Mouse (Mus musculus): ENCODE data around the gene Gm37240.

DNA sequence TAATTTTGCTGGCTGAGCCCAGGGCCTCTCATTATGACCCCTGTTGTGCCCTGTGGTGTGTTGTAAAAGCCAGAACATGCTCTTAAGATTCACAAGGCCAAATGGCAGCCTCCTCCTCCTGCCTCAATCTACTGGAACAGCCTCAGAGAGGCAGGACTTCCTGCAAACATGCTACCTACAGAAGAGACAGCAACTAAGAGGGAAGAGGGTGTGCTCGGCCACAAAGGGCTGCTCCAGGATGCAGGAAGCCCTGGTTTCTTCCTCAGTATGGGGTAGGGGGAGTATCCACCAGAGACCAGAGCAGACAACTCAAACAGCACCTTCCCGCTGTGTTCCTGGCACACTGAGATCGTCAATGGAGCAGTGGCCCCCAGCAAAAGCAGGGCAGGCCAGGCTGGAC lies 1426.8 kb downstream of the Gm37240 start:
- no peak for TF ChIP-seq POLR2A (IDR thresholded peaks at IDR 0.05; ENCODE audit: insufficient read depth, low read length)
- no peak for TF ChIP-seq CTCF (IDR thresholded peaks at IDR 0.05; ENCODE audit: low read depth, low read length)

Measured in ES-Bruce4 (cell line).